Mouse (Mus musculus) bone marrow, adult 2 months (tissue): Measurements from ENCODE around the gene Ints3. TPM values are rescaled to one million over a fixed set of nuclear protein-coding genes. Genes with fewer than 3 reads are reported as not detected.
A peak's percentile ranks its signal among the peaks of the same experiment; 100 is the strongest.

Experiments
- H3K27ac ChIP-seq: fragments of 200-500 bp; 2 replicates; pipeline ENCODE4 v1.5.1; 2012; ENCODE audit warnings: low read depth, mild to moderate bottlenecking, control low read depth, inconsistent platforms, low read length; ENCODE audit not compliant: control insufficient read depth, poor library complexity, insufficient read depth
- H3K4me1 ChIP-seq: fragments of 200-500 bp; 2 replicates; pipeline ENCODE4 v1.6.1; 2011; ENCODE audit warnings: low read length; ENCODE audit not compliant: control insufficient read depth, insufficient read depth
- H3K4me3 ChIP-seq: fragments of 200-500 bp; replicated peaks from 2 replicates; pipeline ENCODE3; 2011; ENCODE audit warnings: mild to moderate bottlenecking, low read depth, low read length, control low read depth; ENCODE audit not compliant: control insufficient read depth
- CTCF ChIP-seq: fragments of 200-500 bp; IDR thresholded peaks from 2 replicates; pipeline ENCODE4 v1.5.1; 2011; ENCODE audit warnings: low read length, control low read depth; ENCODE audit not compliant: control insufficient read depth, insufficient read depth
- POLR2A ChIP-seq: fragments of 200-500 bp; IDR thresholded peaks from 2 replicates; pipeline ENCODE4 v1.6.1; 2011; ENCODE audit warnings: low read depth, mild to moderate bottlenecking, control low read depth, low read length, borderline replicate concordance; ENCODE audit not compliant: control insufficient read depth
- WGBS: fragments of 180-500 bp; shearing (Covaris S2); methylation state at CpG from one replicate; pipeline ENCODE4 v1.1.7; 2018; 5-methylcytosine and 5-hydroxymethylcytosine counted together
- polyA plus RNA-seq: library from polyadenylated mRNA; stranded (reverse); fragments of >200 nt; gene quantifications from 2 replicates; pipeline ENCODE4 v1.2.4, GENCODE M21; 2011; ENCODE audit warnings: low replicate concordance; ENCODE audit not compliant: missing spikeins, insufficient read depth, insufficient read length

The Ints3 gene
- polyA plus RNA-seq, 1 experiment: 21.2 TPM

- no peak for TF ChIP-seq CTCF
- no peak for TF ChIP-seq POLR2A
- WGBS: 48% methylated on average over 11 of the region's 11 CpGs
- no peak overlapping the region for H3K4me3 ChIP-seq
- H3K27ac ChIP-seq: no peak overlapping the region
- peaks cover 3% of the 10 kb centered on the region; the same call in 1 of the 2 replicates for H3K4me1 ChIP-seq
Measured at GRCm38 (mm10) chr3:90434073-90434730, 780 bp upstream of the Ints3 start.

GRCm38 (mm10) chr3:90432811-90433219 lies 607 bp downstream of the Ints3 start:
- WGBS: 1% methylated on average over 12 of the region's 12 CpGs
- TF ChIP-seq CTCF (no peak), POLR2A (no peak)

GRCm38 (mm10) chr3:90432348-90432747 lies 1.1 kb downstream of the Ints3 start:
- H3K4me3 ChIP-seq: peak overlapping the region; percentile 76
- H3K27ac ChIP-seq: no peak overlapping the region
- H3K4me1 ChIP-seq: peaks cover 3% of the 10 kb centered on the region; the same call in 1 of the 2 replicates
- 10% methylated on average over 2 of the region's 2 CpGs for WGBS
- TF ChIP-seq CTCF: no peak
- no peak for TF ChIP-seq POLR2A

More at GRCm38 (mm10) chr3:90432811-90433219, 607 bp downstream of the Ints3 start:
- peaks cover 3% of the 10 kb centered on the region; the same call in 1 of the 2 replicates for H3K4me1 ChIP-seq
- H3K27ac ChIP-seq: peak overlapping the region; percentile 95
- peak overlapping the region; percentile 76 for H3K4me3 ChIP-seq

- WGBS: 72% methylated on average over 3 of the region's 3 CpGs
Measured at GRCm38 (mm10) chr3:90429576-90429975, 3.8 kb downstream of the Ints3 start.

GRCm38 (mm10) chr3:90428186-90428585 lies 5.2 kb downstream of the Ints3 start:
- 86% methylated on average over 6 of the region's 6 CpGs for WGBS
- H3K4me1 ChIP-seq: peaks cover 3% of the 10 kb centered on the region; the same call in 1 of the 2 replicates
- H3K4me3 ChIP-seq: no peak overlapping the region
- H3K27ac ChIP-seq: no peak overlapping the region
- TF ChIP-seq POLR2A: no peak
- TF ChIP-seq CTCF: no peak

More at GRCm38 (mm10) chr3:90429576-90429975, 3.8 kb downstream of the Ints3 start:
- Histone ChIP-seq H3K4me1 (peaks cover 3% of the 10 kb centered on the region; the same call in 1 of the 2 replicates), H3K4me3 (no peak overlapping the region), H3K27ac (no peak overlapping the region)
- TF ChIP-seq CTCF (no peak), POLR2A (no peak)

GRCm38 (mm10) chr3:90427574-90427973 lies 5.8 kb downstream of the Ints3 start:
- Histone ChIP-seq H3K4me3 (no peak overlapping the region), H3K4me1 (peaks cover 3% of the 10 kb centered on the region; the same call in 1 of the 2 replicates), H3K27ac (no peak overlapping the region)
- WGBS: 64% methylated on average over 1 of the region's 1 CpGs
- TF ChIP-seq POLR2A (no peak), CTCF (no peak)

GRCm38 (mm10) chr3:90425499-90425898 lies 7.9 kb downstream of the Ints3 start:
- H3K4me1 ChIP-seq: no peaks in the 10 kb centered on the region
- TF ChIP-seq CTCF (no peak), POLR2A (no peak)
- no peak overlapping the region for H3K4me3 ChIP-seq
- no peak overlapping the region for H3K27ac ChIP-seq
- WGBS: 79% methylated on average over 2 of the region's 2 CpGs

- TF ChIP-seq CTCF (no peak), POLR2A (no peak)
- Histone ChIP-seq H3K27ac (no peak overlapping the region), H3K4me3 (no peak overlapping the region), H3K4me1 (no peaks in the 10 kb centered on the region)
Measured at GRCm38 (mm10) chr3:90423549-90423948, 9.9 kb downstream of the Ints3 start.

GRCm38 (mm10) chr3:90420696-90421095 lies 12.7 kb downstream of the Ints3 start:
- H3K4me1 ChIP-seq: no peaks in the 10 kb centered on the region
- TF ChIP-seq CTCF (no peak), POLR2A (no peak)
- WGBS: 89% methylated on average over 6 of the region's 6 CpGs
- H3K4me3 ChIP-seq: no peak overlapping the region
- no peak overlapping the region for H3K27ac ChIP-seq

- Histone ChIP-seq H3K4me1 (peaks cover 1% of the 10 kb centered on the region; the same call in 1 of the 2 replicates), H3K27ac (no peak overlapping the region), H3K4me3 (no peak overlapping the region)
- 78% methylated on average over 3 of the region's 3 CpGs for WGBS
- TF ChIP-seq CTCF: no peak
- no peak for TF ChIP-seq POLR2A
Measured at GRCm38 (mm10) chr3:90413011-90413396, 20.4 kb downstream of the Ints3 start.
